Mouse (Mus musculus) left cerebral cortex, postnatal 25 days (tissue): ENCODE data around the gene Shisa6. TPM values are rescaled to one million over a fixed set of nuclear protein-coding genes. Genes with fewer than 3 reads are reported as not detected.

Experiments used
- DNase-seq, 2 experiments: peaks; one replicate each; pipeline ENCODE4 v3.0.0; 2022; ENCODE audit warnings: low spot score in 2 of 2, mixed read lengths in 1 of 2
- intact Hi-C: fragments of 180-260 bp; cut with DNase I; formaldehyde crosslinking; loops from one replicate; pipeline ENCODE4 v1.15.1; 2025
- total RNA-seq, 2 experiments: library from RNA; stranded (reverse); gene quantifications; 2 replicates each; pipeline ENCODE4 v1.2.3; 2021

The Shisa6 gene
- total RNA-seq, 2 experiments from 2014 or later = 17.5 to 20.1 TPM

DNA sequence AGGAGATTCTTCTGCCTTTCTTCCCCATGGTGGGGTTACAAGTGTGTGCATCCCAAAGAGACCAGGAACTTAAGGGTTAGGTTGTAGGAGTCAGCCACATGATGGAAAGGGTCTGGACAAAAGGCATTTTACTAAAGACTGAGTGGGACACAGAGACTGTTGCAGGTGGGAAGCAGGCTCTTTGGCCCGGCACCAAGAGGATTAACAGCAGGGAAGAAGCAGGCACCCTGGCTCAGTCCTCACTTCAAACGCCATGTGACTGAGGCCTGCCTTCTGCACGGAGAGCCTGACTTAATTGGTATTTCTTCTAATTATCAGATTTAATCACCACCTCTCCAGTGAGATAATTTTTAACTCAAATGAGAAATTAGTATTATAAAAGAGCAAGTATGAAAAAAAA lies 258.7 kb downstream of the Shisa6 start:
- DNase-seq = no peak
- intact Hi-C loops = no loop called here

GRCm38 (mm10) chr11:66265336-66265990 lies 260.3 kb downstream of the Shisa6 start:
- intact Hi-C loops = no loop called here
- no peak for DNase-seq

- peak in 1 of 2 experiments; percentile 64 for DNase-seq
- intact Hi-C loops = loop anchor here (5.0 kb wide), 1 partner anchor 167 kb away; no protein-coding TSS in a partner anchor
These were observed 265.6 kb downstream of the Shisa6 start for GRCm38 (mm10) chr11:66260205-66260604.

- no peak for DNase-seq
- intact Hi-C loops = no loop called here
These were observed 266.9 kb downstream of the Shisa6 start for GRCm38 (mm10) chr11:66258851-66259250.

GRCm38 (mm10) chr11:66247115-66247514 lies 278.6 kb downstream of the Shisa6 start:
- peak; percentile 28 to 51 for DNase-seq
- intact Hi-C loops = no loop called here

- intact Hi-C loops = no loop called here
- no peak for DNase-seq
These were observed 289.2 kb downstream of the Shisa6 start for GRCm38 (mm10) chr11:66236557-66236956.

GRCm38 (mm10) chr11:66232891-66233290 lies 292.9 kb downstream of the Shisa6 start:
- DNase-seq = no peak
- intact Hi-C loops = no loop called here

DNA sequence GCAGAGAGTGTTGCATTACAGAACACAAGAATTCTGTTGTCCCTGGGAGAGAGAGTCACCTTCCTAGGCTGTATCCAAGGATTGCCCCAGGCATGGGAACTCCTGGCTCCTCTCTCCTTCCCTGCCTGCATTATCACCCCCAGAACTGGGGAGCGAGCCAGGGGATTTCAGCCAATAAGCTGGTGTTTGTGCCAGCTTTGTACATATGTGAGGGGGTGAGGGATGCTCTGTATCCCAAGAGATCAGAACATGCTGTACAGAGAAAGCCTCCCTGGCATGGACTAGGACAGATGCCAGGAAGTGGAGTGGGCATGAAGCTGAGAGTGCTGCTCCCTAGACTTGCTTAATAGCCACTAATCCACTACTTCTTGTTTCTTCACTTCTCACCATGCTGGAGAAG lies 303.6 kb downstream of the Shisa6 start:
- peak; percentile 35 to 38 for DNase-seq
- intact Hi-C loops = loop anchor here (5.0 to 10.0 kb wide), 2 partner anchors 205 to 303 kb away; partner anchors contain the start of gene Shisa6

DNA sequence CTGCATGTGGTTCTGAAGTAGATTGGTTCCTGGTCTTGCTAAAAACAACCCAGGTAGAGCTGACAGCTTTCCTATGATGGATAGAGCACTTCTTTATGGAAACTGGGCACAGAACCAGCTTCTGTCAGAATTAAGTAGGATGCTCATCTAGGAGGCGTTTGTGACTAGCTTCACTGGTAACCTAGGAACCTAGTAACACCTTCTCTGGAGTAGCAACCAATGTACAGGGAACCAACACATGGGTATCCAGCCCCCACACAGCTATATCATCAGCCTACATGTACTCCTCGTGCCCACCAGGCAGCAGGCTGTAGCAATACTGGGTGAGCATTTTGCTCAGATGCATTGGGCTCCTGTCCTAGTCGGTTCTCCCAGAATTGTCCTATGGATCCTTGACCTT lies 307.3 kb downstream of the Shisa6 start:
- peak; percentile 38 to 84 for DNase-seq
- intact Hi-C loops = no loop called here

GRCm38 (mm10) chr11:66188627-66189287 lies 337.0 kb downstream of the Shisa6 start:
- peak; percentile 24 to 50 for DNase-seq
- intact Hi-C loops = no loop called here

DNA sequence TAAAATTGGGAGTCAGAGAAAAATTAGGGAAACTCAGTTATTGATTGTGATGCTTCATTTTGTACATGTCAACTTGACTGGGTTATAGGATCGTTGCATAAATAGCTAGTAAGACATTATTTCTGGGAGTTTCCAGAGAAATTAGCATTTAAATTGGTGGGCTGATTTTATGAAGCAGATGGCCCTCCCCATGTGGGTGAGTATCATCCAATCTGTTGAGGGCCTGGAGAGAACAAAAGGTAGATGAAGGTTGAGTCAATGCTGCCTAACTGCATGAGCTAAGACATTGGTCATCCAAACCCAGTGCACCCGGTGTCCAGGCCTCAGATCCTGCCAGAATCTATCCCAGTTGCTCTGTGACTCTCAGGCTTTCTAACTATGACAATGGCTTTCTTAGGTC lies 337.6 kb downstream of the Shisa6 start:
- no peak for DNase-seq
- intact Hi-C loops = no loop called here

GRCm38 (mm10) chr11:66177781-66178180 lies 348.0 kb downstream of the Shisa6 start:
- DNase-seq = no peak

GRCm38 (mm10) chr11:66167801-66168651 lies 357.7 kb downstream of the Shisa6 start, which contains the start of gene Dnah9:
Gene Dnah9, minus strand, starts transcription at chr11:66168551.
- intact Hi-C loops = loop anchor here (5.0 kb wide), 1 partner anchor 359 kb away; the partner anchor contains the start of gene Shisa6
- peak; percentile 87 to 94 for DNase-seq

More at GRCm38 (mm10) chr11:66177781-66178180, 348.0 kb downstream of the Shisa6 start:
- intact Hi-C loops = no loop called here

- intact Hi-C loops = loop anchor here (5.0 kb wide), 1 partner anchor 263 kb away; no protein-coding TSS in a partner anchor
- peak in 1 of 2 experiments; percentile 58 for DNase-seq
These were observed 361.7 kb downstream of the Shisa6 start for GRCm38 (mm10) chr11:66164022-66164421.
